Mouse (Mus musculus): ENCODE data around the gene Setd4.

GRCm38 (mm10) chr16:93547122-93547521, 56.7 kb downstream of the Setd4 start:
- TF ChIP-seq CTCF (IDR thresholded peaks at IDR 0.05; ENCODE audit: low read depth, low read length) = no peak
- TF ChIP-seq POLR2A (IDR thresholded peaks at IDR 0.05; ENCODE audit: extremely low read depth, insufficient read depth, low read length) = no peak

All from liver, adult 2 months (tissue).